Mouse (Mus musculus) mouse trophoblast stem cell (cell line): ENCODE results near the gene Vash2.
"Not testable (repeated sequence)": the region's sequence is repeated elsewhere in the genome, so short reads cannot be mapped to it uniquely, and the experiment has no call there.

Experiments
- in situ Hi-C, 2 experiments: fragments of 300-500 bp; cut with MseI, MboI; formaldehyde crosslinking; loops; 2 replicates in 1 of 2; 3 replicates in 1 of 2; pipeline ENCODE4 v1.15.1; 2025

Vash2 gene

DNA sequence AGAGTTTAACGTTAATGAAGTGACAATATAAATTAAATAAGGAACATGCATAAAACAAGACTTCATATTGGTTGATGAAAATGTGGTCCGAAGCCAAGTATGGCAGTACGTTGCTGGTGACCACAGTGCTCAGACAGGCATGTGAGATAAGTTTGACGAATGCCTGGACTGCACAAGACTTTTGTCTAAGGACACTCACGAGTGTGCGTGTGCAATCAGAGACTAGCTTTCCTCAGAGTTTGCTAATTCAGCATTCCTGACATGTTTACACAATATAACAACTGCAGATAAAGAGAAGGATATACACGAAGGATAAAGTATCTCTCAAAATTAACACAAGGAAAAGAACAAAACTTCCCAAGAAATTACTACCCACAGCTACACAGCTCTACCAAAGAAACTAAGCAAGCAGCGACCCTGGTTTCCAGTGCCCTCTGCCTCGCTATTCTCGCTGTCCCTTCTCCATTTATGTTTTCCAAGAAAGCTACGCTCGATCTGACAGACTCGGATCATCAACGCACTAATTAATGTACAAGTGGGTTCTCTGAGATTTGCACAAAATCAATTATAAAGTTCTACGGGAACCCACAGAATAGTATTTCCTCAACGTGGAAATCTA, 51.2 kb downstream of the Vash2 start:
- in situ Hi-C loops, result no loop called here

DNA sequence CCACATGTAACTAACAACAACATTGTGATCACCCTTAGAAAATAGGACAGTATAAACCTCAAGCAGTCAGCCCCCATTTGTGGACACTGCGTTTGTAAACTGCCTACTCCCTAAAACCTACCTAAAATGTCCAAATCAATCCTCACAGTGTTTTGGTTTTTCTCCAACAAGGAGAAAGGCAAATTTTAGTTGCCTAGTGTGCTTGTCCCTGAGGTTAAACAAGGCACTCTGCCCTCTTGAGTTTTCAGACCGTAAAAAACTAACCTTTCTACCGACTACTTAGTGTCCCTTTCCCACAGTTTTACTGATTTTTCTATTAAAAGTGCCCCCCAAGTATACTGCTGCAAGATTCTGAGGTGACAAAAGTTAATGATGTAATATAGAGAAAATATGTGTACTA, 51.8 kb downstream of the Vash2 start:
- in situ Hi-C loops, result no loop called here

DNA sequence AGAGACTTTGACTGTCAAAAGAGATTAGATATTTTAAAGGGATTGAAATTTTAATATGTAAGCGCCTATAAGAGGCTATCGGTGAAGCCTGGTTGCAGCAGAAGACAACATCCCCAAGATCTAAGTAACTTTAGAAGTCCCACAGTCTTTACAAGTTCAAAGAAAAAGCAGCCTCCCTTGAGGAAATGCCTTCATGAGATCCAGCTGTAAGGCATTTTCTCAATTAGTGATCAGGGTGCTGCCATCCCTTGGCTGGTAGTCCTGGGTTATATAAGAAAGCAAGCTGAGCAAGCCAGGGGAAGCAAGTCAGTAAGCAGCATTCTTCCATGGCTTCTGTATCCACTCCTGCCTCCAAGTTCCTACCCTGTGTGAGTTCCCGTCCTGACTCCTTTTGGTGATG, 54.3 kb downstream of the Vash2 start, which contains the start of gene Angel2:
Angel2 (plus strand) TSS at position 301 of the 400 bp plus-strand sequence.
- in situ Hi-C loops, result not testable (repeated sequence)

DNA sequence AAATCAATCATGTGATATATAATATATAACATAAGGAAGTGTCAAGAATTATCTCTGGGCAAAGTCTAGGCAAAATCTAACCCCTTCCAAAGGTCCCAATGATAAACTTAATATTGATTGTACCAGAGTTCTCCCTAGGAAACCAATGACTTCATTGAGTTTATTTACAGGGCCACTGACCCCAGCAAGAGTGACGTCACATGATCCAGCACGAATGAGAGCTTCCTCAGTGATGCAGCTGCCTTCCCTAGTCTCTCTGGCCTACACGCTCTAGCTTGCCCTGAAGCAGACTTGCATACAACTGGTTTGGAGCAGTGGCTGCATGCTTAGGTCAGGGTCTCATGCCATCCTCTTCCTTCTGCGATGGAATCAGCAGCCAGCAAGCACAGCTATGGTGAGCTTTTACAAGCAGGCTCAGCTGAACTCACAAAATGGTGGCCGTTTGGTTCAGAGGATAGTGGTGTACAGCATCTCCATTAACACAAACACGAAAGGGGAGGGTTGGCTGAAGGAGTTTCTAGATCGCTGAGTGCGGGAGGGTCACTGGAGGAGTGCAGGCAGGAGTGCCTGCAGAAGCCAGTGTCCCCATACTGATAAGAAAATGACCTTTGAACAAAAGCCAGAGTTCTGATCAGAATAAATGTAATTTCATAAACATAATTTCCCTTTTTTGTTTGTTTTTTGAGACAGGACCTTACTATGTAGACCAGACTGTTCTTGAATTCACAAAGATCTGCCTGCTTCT, 59.2 kb downstream of the Vash2 start:
- in situ Hi-C loops, result no loop called here

DNA sequence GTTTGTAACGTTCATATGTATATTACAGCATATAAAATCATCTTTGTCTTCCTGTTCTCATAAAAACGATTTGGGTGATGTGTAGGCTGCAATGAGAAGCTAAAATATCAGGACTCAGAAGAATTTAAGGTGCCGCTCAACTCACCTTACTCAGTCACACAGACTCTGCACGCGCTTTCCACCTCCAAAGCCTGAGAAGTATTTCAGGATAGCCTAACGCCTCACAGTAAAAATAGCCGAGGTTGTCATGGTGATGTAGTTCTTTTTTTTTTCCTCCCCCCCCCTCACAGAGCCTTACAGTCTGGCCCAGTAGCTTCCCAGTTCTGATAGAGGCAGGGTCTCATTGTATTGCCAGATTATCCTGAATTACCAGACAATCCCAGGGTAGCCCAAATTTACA, 60.2 kb downstream of the Vash2 start:
- in situ Hi-C loops, result no loop called here

DNA sequence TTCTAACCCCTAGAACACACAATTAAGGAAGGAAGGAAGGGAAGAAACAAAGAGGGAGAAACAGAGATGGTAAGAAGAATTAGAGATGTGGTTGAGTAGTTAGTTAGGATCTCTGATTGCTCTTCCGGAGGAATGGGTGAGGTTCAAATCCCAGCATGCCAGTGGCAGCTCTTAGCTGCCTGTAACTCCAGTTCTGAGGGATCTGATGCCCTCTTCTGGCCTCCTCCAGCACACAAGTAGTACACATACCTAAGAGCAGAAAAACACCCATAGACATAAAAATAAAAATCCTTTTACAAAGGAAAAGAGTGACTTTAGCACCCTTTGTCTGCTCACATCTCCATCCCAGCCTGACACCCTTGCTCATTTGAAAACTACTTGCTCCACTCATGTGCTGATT, 66.5 kb downstream of the Vash2 start:
- in situ Hi-C loops, result no loop called here

DNA sequence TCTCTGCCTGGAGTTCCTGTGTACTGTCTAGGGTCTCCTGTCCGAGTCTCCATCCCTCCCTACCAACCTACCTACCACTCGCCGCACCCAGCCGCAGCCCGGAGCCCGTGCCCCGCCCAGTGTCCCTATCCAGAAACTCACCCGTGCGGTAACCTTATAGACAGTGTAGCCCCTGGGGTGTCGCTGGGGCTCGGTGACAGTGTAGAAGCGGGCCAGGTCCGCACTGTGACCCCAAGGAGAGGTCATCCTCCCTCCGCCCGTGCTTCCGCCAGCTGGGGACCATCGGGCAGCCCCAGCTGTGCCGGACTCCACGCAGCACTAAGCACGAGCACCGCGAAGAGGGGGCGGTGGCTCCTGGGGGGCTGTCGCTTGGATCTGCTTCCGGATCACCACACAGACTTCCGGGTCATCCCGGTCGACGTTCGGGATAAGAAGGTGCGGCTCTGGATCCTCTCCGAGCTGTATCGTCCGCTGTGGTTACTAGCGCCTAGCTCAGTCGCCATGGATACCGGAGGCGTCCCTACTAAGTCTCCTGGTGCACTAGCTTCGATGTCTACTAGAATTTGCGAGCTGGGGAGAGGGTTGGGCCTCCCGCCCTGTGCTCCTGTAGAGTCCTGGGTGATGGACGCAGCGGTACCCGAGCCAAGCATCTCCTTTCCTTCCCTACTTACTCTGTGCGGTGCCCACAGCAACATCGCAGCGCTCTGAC, 67.5 kb downstream of the Vash2 start, which contains the start of gene Rps6kc1:
Rps6kc1 (minus strand) TSS at position 356 of the 709 bp plus-strand sequence.
- in situ Hi-C loops, result no loop called here

DNA sequence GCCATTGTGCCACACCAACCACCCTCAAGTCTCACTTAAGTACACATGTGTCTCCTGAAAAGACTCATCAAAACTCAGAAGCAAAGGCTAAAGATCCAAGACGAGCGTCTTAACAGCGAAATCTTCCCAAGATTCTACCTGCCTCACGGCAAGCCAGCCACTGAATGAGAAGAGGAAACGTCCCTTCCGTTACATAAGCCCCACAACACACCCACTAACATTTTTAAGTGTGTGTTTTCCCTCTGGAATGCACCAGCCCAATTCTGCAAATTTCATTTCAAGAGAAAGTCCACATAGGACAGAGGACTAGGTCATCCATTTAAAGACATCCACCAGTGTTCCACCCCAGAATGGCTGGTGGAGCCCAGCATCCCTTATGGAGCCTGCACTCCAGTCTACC, 68.3 kb downstream of the Vash2 start:
- in situ Hi-C loops, result no loop called here

DNA sequence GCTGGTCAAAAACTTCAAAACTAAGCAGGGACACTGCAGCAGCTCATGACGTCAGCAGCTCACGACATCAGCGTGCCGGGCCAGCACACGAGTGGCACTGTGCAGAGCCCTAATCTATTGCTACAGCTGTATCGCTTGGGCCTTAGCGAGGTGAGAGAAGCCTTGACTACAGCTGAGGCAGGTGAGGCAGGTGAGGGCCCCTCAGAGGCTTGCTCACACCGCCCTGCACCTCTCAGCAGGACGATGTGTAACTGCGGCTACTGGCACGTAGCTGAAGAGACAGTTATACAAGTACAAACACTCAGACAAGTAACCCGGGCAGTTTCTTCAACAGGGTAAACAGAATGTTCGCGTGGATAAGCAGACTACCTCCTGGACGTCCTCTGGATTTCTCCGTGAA, 74.4 kb downstream of the Vash2 start:
- in situ Hi-C loops, result no loop called here

DNA sequence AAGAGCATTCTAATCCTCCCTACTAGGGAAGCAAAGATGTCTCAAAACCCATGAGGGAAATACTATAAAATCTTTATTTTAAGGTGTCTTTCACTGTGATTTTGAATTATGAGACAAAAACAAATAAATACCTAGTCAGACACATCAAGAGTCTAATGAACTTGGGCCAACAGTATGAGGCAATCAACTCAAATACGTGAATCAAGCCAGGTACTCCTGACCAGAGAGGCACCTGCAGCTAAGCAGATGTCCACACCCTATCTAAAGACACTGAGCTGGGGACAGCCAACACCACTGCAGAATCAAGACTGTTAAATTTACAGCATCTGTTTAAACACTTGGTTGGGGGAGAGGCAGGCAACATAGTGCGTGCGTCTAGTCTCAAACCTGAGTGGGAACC, 75.0 kb downstream of the Vash2 start:
- in situ Hi-C loops, result no loop called here

DNA sequence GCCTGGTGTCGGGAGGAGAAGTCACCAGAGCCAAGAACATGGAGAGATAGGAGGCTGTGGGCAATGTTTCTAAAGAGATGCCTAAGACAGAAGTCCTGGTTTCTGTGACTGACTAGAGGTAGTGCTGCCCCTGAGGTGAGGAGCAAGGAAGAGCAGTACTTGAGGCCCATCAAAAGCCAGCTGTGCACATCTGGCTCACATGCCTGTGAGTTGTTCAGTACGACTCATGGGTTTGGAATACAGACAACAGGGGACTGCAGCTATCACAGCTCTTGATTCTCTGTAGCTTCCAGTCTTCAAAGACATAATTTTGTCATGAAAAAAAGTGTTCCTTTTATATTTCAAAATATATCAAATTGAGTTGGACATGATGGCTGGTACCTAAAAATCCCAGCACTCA, 78.0 kb downstream of the Vash2 start:
- in situ Hi-C loops, result no loop called here

DNA sequence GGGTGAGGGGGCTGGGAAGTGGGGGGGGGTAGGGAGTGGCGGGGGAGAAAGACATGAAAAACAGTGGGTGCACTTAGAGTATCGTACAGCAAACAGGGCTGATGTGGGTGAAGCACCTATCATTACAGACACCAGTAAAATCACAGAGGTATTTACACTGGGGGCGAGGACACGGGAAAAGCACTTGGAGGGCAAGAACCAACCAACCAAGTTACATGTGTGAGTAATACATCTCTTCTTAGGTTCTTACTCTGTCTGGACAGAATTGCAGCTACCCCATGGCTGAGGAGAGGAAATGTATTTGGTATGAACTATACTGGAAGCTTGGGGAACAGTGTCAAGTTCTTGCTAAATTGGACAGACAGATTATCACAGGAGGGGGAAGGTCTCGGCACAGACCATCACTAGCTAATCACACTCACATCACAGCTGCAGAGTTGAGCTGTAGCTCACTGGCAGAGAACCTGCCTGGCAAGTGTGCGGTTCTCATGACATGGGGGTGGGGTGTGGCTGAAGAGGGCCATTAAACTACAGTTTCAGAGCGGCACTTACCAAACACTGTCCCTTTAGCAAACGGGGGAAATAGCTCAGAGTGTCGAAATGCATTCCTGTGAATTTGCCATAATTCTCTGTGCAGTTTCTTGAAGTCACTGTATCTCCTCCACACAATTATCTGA, 80.1 kb downstream of the Vash2 start:
- in situ Hi-C loops, result no loop called here

DNA sequence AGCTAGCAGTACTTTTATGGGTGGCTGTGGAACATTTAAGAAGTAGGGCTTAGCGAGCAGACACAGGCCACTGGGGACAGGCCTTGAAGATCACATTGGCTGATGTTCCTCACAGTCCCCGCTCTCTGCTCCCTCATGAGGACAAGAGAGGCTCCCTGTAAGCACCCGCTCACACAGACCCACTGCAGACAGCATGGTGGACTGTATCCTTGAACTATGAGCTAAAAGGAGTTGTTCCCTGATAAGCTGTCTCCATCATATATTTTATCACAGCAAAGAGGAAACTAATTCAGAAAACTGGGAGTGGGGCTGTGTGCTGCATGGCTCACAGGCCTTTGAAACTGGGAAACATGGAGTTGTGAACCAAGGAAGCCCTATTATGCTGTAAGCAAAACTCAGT, 80.9 kb downstream of the Vash2 start:
- in situ Hi-C loops, result no loop called here
